Mouse (Mus musculus) CD4-positive helper T cell, adult 2 months (primary cell): ENCODE measurements around the gene Hddc2.

Experiments used
- DNase-seq: peaks from one replicate; pipeline ENCODE4 v3.0.0-alpha.2; 2012; ENCODE audit warnings: low read depth, missing footprints, low spot score

Gene Hddc2

GRCm38 (mm10) chr10:31312865-31313848 is at the start of gene Hddc2:
Gene Hddc2 (plus strand): TSS chr10:31313383.
- DNase-seq, result peak; percentile 88

GRCm38 (mm10) chr10:31272738-31273137 is 40.4 kb upstream of the Hddc2 start:
- DNase-seq, result no peak

- DNase-seq, result no peak
These were observed 40.0 kb upstream of the Hddc2 start for GRCm38 (mm10) chr10:31273171-31273570.

GRCm38 (mm10) chr10:31287787-31288186 is 25.4 kb upstream of the Hddc2 start:
- no peak for DNase-seq

- DNase-seq, result no peak
These were observed 24.3 kb upstream of the Hddc2 start for GRCm38 (mm10) chr10:31288697-31289390.

- no peak for DNase-seq
These were observed 17.5 kb upstream of the Hddc2 start for GRCm38 (mm10) chr10:31295705-31296104.

GRCm38 (mm10) chr10:31296458-31296857 is 16.7 kb upstream of the Hddc2 start:
- no peak for DNase-seq

GRCm38 (mm10) chr10:31297106-31297505 is 16.1 kb upstream of the Hddc2 start:
- no peak for DNase-seq

GRCm38 (mm10) chr10:31298263-31298662 is 14.9 kb upstream of the Hddc2 start:
- no peak for DNase-seq

GRCm38 (mm10) chr10:31298921-31299574 is 14.1 kb upstream of the Hddc2 start:
- DNase-seq, result peak; percentile 45

- DNase-seq, result no peak
These were observed 12.9 kb upstream of the Hddc2 start for GRCm38 (mm10) chr10:31300292-31300691.

- no peak for DNase-seq
These were observed 9.7 kb upstream of the Hddc2 start for GRCm38 (mm10) chr10:31303446-31303845.

- DNase-seq, result no peak
These were observed 6.1 kb upstream of the Hddc2 start for GRCm38 (mm10) chr10:31307024-31307598.

- no peak for DNase-seq
These were observed 5.3 kb downstream of the Hddc2 start for GRCm38 (mm10) chr10:31318491-31318890.

GRCm38 (mm10) chr10:31329436-31329835 is 16.3 kb downstream of the Hddc2 start:
- no peak for DNase-seq

- no peak for DNase-seq
These were observed 17.2 kb downstream of the Hddc2 start for GRCm38 (mm10) chr10:31330286-31330962.

GRCm38 (mm10) chr10:31331225-31331775 is 18.1 kb downstream of the Hddc2 start:
- DNase-seq, result no peak

GRCm38 (mm10) chr10:31336432-31336831 is 23.2 kb downstream of the Hddc2 start:
- no peak for DNase-seq

- DNase-seq, result no peak
These were observed 33.2 kb downstream of the Hddc2 start for GRCm38 (mm10) chr10:31346401-31346800.

GRCm38 (mm10) chr10:31351056-31351455 is 37.9 kb downstream of the Hddc2 start:
- DNase-seq, result no peak
